Mouse (Mus musculus): Measurements from ENCODE around the gene Nup214. TPM values are rescaled to one million over a fixed set of nuclear protein-coding genes. Genes with fewer than 3 reads are reported as not detected.

Gene Nup214
- polyA plus RNA-seq, 1 experiment, result 60.7 TPM

DNA sequence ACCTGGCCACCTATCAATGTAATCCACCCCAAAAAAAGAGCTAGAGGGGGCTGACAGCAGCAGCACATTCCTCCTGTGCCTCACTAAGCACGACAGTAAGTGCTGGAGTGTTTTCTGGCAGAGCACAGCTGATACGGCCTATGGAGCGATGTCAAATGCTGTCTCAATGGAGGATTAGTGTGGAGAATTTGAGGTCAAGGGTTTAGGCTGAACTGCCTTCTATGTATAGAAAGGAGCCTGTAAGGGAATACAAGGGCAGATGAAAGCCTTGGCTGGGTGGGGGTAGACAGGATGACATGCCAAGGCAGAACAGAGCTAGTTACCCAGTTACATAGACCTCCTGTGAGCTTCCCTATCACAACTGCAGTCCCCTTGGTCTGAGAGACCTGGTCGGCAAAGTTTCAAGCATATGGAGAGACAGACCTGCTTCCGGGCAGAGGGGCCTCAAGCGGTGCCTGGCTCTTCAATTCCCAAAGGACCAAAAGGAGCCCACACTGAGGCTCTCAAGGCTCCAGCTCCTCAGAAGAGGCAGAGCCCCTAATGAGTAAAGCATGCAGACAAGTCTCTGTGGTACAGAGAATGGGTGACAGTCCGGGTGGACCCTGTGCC is 81.2 kb downstream of the Nup214 start:
- Histone ChIP-seq H3K27ac (ENCODE audit: insufficient read depth, low read length) (no peak overlapping the region), H3K4me1 (ENCODE audit: control insufficient read depth, insufficient read depth, low read length) (no peaks in the 10 kb centered on the region), H3K4me3 (ENCODE audit: insufficient read depth, low read length) (no peak overlapping the region)
- TF ChIP-seq CTCF (IDR thresholded peaks at IDR 0.05; ENCODE audit: borderline replicate concordance, insufficient read depth, low read length), result no peak
- TF ChIP-seq POLR2A (IDR thresholded peaks at IDR 0.05; ENCODE audit: low read depth, low read length), result no peak

DNA sequence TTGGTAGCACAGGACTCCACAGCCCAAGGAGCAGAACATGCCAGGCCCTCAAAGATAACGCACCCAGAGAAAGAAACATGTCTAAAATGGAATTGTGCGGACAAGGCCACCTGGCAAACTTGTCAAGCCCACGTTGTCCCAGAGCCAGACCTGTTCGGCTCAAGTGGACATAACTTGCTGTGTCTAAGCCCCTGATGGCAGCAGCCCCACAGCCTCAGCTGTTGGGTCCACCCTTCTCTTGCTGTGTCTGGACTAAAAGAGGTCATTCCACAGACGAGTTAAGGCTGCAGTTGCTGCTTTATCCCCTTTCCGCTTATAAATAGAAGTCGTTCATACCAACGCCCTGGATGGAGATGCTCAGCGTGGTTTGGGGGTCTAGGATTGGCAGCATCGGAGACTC is 82.3 kb downstream of the Nup214 start:
- Histone ChIP-seq H3K27ac (ENCODE audit: insufficient read depth, low read length) (no peak overlapping the region), H3K4me1 (ENCODE audit: control insufficient read depth, insufficient read depth, low read length) (no peaks in the 10 kb centered on the region), H3K4me3 (ENCODE audit: insufficient read depth, low read length) (no peak overlapping the region)
- TF ChIP-seq CTCF (IDR thresholded peaks at IDR 0.05; ENCODE audit: borderline replicate concordance, insufficient read depth, low read length) (no peak), POLR2A (IDR thresholded peaks at IDR 0.05; ENCODE audit: low read depth, low read length) (no peak)

DNA sequence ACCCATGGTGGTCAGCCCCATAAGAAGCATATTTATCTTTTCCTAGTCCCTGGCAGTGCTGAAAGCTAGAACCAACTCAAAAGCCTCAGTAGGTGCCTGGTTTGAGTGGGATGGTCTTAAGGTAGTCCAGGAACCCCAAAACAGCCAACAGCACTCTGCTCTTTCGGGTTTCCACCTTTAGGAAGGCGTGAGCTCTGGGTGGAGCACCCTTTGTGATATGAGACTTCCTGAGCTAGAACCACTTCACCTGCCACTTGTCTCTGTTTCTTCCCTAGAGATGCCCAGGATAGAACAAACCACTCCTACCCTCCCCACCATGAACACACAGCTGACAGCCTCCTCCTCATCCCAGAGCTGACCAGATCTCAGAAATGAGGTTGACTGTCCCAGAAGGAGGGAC is 83.1 kb downstream of the Nup214 start:
- Histone ChIP-seq H3K27ac (ENCODE audit: insufficient read depth, low read length) (no peak overlapping the region), H3K4me3 (ENCODE audit: insufficient read depth, low read length) (no peak overlapping the region), H3K4me1 (ENCODE audit: control insufficient read depth, insufficient read depth, low read length) (no peaks in the 10 kb centered on the region)
- TF ChIP-seq POLR2A (IDR thresholded peaks at IDR 0.05; ENCODE audit: low read depth, low read length), result no peak
- TF ChIP-seq CTCF (IDR thresholded peaks at IDR 0.05; ENCODE audit: borderline replicate concordance, insufficient read depth, low read length), result no peak

DNA sequence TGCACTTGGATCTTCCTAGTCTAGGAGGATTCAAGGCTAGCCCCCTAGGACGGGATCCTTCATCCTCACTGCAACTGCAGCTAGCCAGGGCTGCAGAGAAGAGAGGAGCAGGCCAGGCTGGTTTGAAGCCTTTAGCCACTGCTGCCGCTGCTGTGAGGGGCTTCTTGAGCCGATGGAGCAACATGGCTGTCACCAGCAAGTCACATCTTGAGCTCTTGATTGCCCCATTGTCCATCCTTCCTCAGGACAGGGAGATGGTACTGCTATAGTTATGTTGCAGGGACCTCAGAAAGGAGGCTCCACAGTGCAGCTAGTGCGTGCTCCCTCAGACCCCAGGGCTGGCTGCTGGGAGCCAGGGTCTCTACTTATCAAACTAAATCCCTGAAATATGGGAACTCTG is 83.6 kb downstream of the Nup214 start:
- Histone ChIP-seq H3K27ac (ENCODE audit: insufficient read depth, low read length) (no peak overlapping the region), H3K4me3 (ENCODE audit: insufficient read depth, low read length) (no peak overlapping the region), H3K4me1 (ENCODE audit: control insufficient read depth, insufficient read depth, low read length) (no peaks in the 10 kb centered on the region)
- TF ChIP-seq CTCF (IDR thresholded peaks at IDR 0.05; ENCODE audit: borderline replicate concordance, insufficient read depth, low read length) (no peak), POLR2A (IDR thresholded peaks at IDR 0.05; ENCODE audit: low read depth, low read length) (no peak)

DNA sequence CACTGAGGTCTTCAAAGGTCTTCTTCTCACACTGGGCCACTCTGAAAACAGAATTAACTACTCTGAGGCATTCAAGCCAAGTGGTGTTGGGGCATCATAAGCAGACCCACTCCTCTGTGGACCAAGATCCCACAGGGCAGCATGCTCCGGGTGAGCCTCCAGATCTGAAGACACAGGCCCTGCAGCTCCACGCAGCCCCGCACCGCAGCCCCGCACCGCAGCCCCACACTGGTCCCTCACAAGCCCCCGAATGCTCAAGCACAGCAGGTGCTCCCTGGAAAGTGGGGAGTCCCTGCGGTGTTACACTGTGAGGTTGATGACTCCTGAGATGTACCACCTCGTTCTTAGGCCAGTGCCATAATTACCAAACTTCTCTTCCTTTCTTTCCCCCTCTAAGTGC is 84.0 kb downstream of the Nup214 start:
- H3K4me1 ChIP-seq (ENCODE audit: control insufficient read depth, insufficient read depth, low read length), result no peaks in the 10 kb centered on the region
- H3K4me3 ChIP-seq (ENCODE audit: insufficient read depth, low read length), result no peak overlapping the region
- TF ChIP-seq CTCF (IDR thresholded peaks at IDR 0.05; ENCODE audit: borderline replicate concordance, insufficient read depth, low read length) (no peak), POLR2A (IDR thresholded peaks at IDR 0.05; ENCODE audit: low read depth, low read length) (no peak)
- no peak overlapping the region for H3K27ac ChIP-seq (ENCODE audit: insufficient read depth, low read length)

DNA sequence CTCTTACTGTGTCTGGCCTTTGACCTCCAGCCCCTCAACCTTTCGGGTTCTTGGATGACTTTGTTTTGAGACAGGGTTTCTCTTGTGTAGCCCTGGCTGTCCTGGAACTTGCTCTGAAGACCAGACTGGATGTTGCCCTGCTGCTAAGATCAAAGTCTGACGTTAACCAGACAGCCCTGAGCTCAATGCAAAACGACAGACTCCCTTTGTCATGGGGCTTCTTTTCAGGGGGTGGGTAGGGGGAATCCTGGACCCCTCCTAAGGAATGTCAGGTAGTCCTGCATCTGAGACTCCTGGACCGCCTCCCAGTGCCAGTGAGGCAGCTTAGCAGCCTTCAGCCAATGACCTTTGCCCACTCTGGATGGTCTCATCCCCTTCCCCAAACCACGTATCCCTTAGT is 84.5 kb downstream of the Nup214 start:
- Histone ChIP-seq H3K4me1 (ENCODE audit: control insufficient read depth, insufficient read depth, low read length) (no peaks in the 10 kb centered on the region), H3K27ac (ENCODE audit: insufficient read depth, low read length) (no peak overlapping the region), H3K4me3 (ENCODE audit: insufficient read depth, low read length) (no peak overlapping the region)
- TF ChIP-seq POLR2A (IDR thresholded peaks at IDR 0.05; ENCODE audit: low read depth, low read length) (no peak), CTCF (IDR thresholded peaks at IDR 0.05; ENCODE audit: borderline replicate concordance, insufficient read depth, low read length) (no peak)

DNA sequence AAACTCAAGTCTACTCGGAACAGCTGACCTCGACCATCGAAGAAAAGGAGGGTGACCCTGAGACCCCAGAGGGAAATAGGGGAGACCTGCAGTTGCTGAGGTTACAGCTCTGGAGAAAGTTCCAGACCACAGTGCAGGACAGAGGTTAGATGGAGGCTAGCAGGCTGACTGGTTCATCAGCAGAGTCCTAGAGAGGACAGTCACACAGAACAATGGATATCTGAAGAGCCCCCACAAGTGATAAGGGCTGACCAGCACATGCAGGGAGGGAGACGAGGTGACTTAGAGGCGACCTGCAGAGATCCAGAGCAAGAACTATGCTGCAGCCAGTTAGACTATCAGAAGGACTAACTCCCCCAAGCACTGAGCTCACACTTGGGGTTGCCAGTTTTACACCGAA is 85.4 kb downstream of the Nup214 start:
- H3K27ac ChIP-seq (ENCODE audit: insufficient read depth, low read length), result no peak overlapping the region
- no peak overlapping the region for H3K4me3 ChIP-seq (ENCODE audit: insufficient read depth, low read length)
- no peaks in the 10 kb centered on the region for H3K4me1 ChIP-seq (ENCODE audit: control insufficient read depth, insufficient read depth, low read length)
- TF ChIP-seq CTCF (IDR thresholded peaks at IDR 0.05; ENCODE audit: borderline replicate concordance, insufficient read depth, low read length) (no peak), POLR2A (IDR thresholded peaks at IDR 0.05; ENCODE audit: low read depth, low read length) (no peak)

DNA sequence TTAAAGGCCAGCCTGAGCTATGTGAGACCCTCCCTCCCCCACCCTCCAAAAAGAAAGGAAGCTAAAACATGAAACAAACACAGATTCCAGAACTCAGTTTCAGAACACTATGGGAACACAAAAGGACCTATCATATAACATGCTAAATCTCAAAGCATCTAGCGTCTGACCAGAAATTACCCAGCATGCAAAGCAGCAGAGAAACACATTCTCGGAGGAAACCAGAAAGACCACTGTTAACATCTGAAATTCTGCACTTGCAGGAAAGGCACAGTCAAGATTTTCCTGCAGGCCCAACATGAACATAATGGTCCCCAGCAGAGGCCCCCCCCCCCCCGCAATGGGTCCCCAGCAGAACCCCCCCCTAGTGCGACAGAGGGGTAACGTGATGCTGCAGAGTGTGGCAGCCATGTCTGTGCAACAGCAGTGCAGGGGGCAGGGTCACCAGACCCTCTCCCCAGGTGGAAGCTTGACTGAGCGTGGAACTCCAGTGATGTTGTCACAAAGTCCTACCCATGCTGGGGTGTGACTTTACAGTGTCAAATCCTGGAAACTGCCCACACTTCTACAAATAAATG is 86.1 kb downstream of the Nup214 start:
- Histone ChIP-seq H3K4me3 (ENCODE audit: insufficient read depth, low read length) (no peak overlapping the region), H3K27ac (ENCODE audit: insufficient read depth, low read length) (no peak overlapping the region), H3K4me1 (ENCODE audit: control insufficient read depth, insufficient read depth, low read length) (no peaks in the 10 kb centered on the region)
- TF ChIP-seq CTCF (IDR thresholded peaks at IDR 0.05; ENCODE audit: borderline replicate concordance, insufficient read depth, low read length) (no peak), POLR2A (IDR thresholded peaks at IDR 0.05; ENCODE audit: low read depth, low read length) (no peak)

DNA sequence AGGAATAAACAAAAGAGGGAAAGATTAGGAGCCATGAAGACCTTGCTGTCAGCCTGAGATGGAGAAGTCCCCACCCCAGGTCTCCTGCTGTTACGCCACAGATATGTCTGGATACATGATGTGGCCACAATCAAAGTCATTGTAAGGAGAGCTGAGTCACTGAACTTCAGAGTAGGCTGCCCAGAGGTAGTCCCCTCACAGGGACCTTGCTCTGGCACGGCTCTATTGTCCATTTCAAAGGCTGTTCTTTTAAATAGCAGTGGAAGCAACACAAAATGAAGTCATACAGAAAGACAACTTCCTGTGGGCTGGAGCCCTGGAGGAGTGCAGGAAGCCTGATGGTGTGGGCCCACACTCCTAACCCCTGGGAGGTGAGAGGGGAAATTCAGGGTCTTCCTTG is 87.0 kb downstream of the Nup214 start:
- Histone ChIP-seq H3K4me3 (ENCODE audit: insufficient read depth, low read length) (no peak overlapping the region), H3K4me1 (ENCODE audit: control insufficient read depth, insufficient read depth, low read length) (no peaks in the 10 kb centered on the region), H3K27ac (ENCODE audit: insufficient read depth, low read length) (no peak overlapping the region)
- TF ChIP-seq CTCF (IDR thresholded peaks at IDR 0.05; ENCODE audit: borderline replicate concordance, insufficient read depth, low read length) (no peak), POLR2A (IDR thresholded peaks at IDR 0.05; ENCODE audit: low read depth, low read length) (no peak)

DNA sequence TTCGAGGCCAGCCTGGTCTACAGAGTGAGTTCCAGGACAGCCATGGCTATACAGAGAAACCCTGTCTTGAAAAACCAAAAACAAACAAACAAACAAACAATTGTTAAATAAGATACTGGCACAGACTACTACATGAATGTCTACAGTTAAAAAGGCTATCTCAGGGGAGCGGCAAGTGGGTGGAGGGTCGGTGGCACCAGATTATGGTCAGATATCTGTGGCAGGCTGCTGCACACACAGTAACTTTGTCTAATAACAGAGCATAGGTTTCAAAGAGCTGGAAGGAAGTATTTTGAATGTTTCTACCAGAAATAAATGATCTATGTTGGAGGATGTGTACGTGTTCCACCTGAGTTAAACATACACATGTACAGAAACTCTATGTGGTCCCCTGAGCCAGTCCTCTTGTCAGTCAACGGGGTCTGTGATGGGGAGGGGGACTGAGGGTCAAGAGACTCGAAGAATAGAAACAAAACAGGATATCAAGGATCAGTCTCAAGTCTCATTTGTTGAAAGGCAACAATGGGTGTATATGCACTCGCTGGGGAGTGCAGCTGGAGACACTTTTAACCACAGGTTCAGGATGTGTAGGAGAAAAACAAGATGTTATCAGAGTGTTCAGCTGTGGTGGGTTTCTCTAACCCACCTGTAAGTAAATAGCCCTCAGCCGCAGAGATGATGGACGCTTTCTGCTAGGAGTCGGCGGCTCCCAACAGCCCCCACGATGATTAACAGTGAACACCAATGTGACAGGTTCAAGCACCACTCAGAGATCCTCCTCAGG is 87.7 kb downstream of the Nup214 start:
- Histone ChIP-seq H3K4me1 (ENCODE audit: control insufficient read depth, insufficient read depth, low read length) (no peaks in the 10 kb centered on the region), H3K27ac (ENCODE audit: insufficient read depth, low read length) (no peak overlapping the region), H3K4me3 (ENCODE audit: insufficient read depth, low read length) (no peak overlapping the region)
- TF ChIP-seq CTCF (IDR thresholded peaks at IDR 0.05; ENCODE audit: borderline replicate concordance, insufficient read depth, low read length), result no peak
- no peak for TF ChIP-seq POLR2A (IDR thresholded peaks at IDR 0.05; ENCODE audit: low read depth, low read length)

All from embryonic fibroblast, embryonic 13.5 days (primary cell).